Comparison of ENCODE assay signal across 11 mouse cellular contexts in the genomic region with DNA sequence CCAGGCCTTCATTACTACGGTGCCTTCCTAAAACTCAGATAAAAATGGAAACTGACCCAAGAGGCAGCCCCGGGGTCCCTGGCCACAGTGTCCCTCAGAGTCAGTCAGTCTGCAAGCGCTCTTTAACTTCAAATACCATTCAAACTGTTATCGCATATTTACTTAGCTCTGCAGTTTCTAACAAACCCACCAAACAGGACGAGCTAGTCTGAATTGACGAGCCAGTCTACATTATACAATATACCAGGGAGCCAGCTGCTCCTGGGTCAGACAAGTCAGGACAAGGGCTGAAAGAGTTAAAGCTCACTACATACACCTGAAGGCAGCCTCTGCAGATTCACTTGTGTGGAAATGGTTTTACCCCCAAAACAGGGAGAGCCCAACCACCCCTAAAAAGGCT. TPM values are rescaled to one million over a fixed set of nuclear protein-coding genes. Genes with fewer than 3 reads are reported as not detected.
A peak's percentile ranks its signal among the peaks of the same experiment; 100 is the strongest.
DNase-seq lines count a peak whose midpoint lies in the region; ATAC-seq lines count a peak whose summit lies in the region.
"Had no signal": no experiment of that assay in that cellular context is flagged by ENCODE, and none has a peak within 500 bp of the region (broad histone marks: within the 10 kb centered on the region; RNA-seq: fewer than 3 reads in every experiment).

No protein-coding gene starts in this region.

- H3K9ac ChIP-seq in heart, embryonic 16.5 days (ENCODE audit: low read length): peak overlapping the region; percentile 63
- H3K9ac ChIP-seq in neural tube, embryonic 14.5 days (replicated peaks; ENCODE audit: low read depth, low read length): no peak overlapping the region; the same call in 1 of the 2 replicates
- no peak overlapping the region for H3K9ac ChIP-seq in intestine, embryonic 15.5 days
- H3K9ac ChIP-seq in stomach, embryonic 15.5 days: no peak overlapping the region
- H3K9ac ChIP-seq: midbrain, embryonic 15.5 days had no signal

- peaks cover 69% of the 10 kb centered on the region for H3K4me1 ChIP-seq in heart, embryonic 16.5 days (ENCODE audit: control insufficient read depth, insufficient read depth, low read length)
- H3K4me1 ChIP-seq in neural tube, embryonic 14.5 days (ENCODE audit: control insufficient read depth, insufficient read depth, low read length): peaks cover 4% of the 10 kb centered on the region
- peaks cover 27% of the 10 kb centered on the region for H3K4me1 ChIP-seq in intestine, embryonic 15.5 days (replicated peaks)
- peaks cover 37% of the 10 kb centered on the region for H3K4me1 ChIP-seq in stomach, embryonic 15.5 days

- intact Hi-C loops in heart, postnatal 36 days (cut with DNase I): no loop called here

- ATAC-seq in heart, embryonic 16.5 days (replicated peaks; ENCODE audit: extremely low read depth, insufficient read depth, low FRiP score): no peak
- ATAC-seq in neural tube, embryonic 14.5 days (ENCODE audit: low read depth): 0 out of 2 replicates have a peak, but pooled peaks have one; percentile 39
- ATAC-seq in intestine, embryonic 15.5 days: peak; percentile 86
- ATAC-seq in stomach, embryonic 15.5 days (ENCODE audit: insufficient read depth, low FRiP score, low read depth): peak; percentile 82
- ATAC-seq: inflammation-experienced regulatory T-cells, adult 6 months; midbrain, embryonic 15.5 days had no signal

- no peaks in the 10 kb centered on the region for H3K9me3 ChIP-seq in heart, embryonic 16.5 days (replicated peaks; ENCODE audit: control insufficient read depth, low read length)
- H3K9me3 ChIP-seq in neural tube, embryonic 14.5 days (ENCODE audit: control insufficient read depth, low read length): no peaks in the 10 kb centered on the region
- no peaks in the 10 kb centered on the region for H3K9me3 ChIP-seq in intestine, embryonic 15.5 days
- H3K9me3 ChIP-seq in stomach, embryonic 15.5 days: no peaks in the 10 kb centered on the region
- H3K9me3 ChIP-seq: midbrain, embryonic 15.5 days had no signal

- peak overlapping the region; percentile 57 for H3K4me2 ChIP-seq in heart, embryonic 16.5 days (ENCODE audit: low read depth, low read length)
- H3K4me2 ChIP-seq in neural tube, embryonic 14.5 days (ENCODE audit: low read depth, low read length): no peak overlapping the region
- peak overlapping the region; percentile 48 for H3K4me2 ChIP-seq in intestine, embryonic 15.5 days (replicated peaks)
- peak overlapping the region; percentile 35 for H3K4me2 ChIP-seq in stomach, embryonic 15.5 days
- H3K4me2 ChIP-seq: midbrain, embryonic 15.5 days had no signal

- no peaks in the 10 kb centered on the region for H3K36me3 ChIP-seq in heart, embryonic 16.5 days (ENCODE audit: control insufficient read depth, insufficient read depth)
- no peaks in the 10 kb centered on the region for H3K36me3 ChIP-seq in neural tube, embryonic 14.5 days (ENCODE audit: control insufficient read depth, insufficient read depth, low read length)
- no peaks in the 10 kb centered on the region for H3K36me3 ChIP-seq in intestine, embryonic 15.5 days
- H3K36me3 ChIP-seq in stomach, embryonic 15.5 days: no peaks in the 10 kb centered on the region
- H3K36me3 ChIP-seq: midbrain, embryonic 15.5 days had no signal

- peak overlapping the region; percentile 11 for H3K4me3 ChIP-seq in heart, embryonic 16.5 days (ENCODE audit: low read length)
- H3K4me3 ChIP-seq in neural tube, embryonic 14.5 days (ENCODE audit: low read depth, low read length): no peak overlapping the region
- no peak overlapping the region for H3K4me3 ChIP-seq in intestine, embryonic 15.5 days (replicated peaks)
- no peak overlapping the region; the same call in 1 of the 2 replicates for H3K4me3 ChIP-seq in stomach, embryonic 15.5 days (replicated peaks)
- H3K4me3 ChIP-seq: midbrain, embryonic 15.5 days had no signal

- 31% methylated on average over 6 of the region's 6 CpGs for WGBS in heart, embryonic 16.5 days
- WGBS in neural tube, embryonic 14.5 days: 78% methylated on average over 6 of the region's 6 CpGs
- WGBS in intestine, embryonic 15.5 days: 50% methylated on average over 6 of the region's 6 CpGs
- 61% methylated on average over 6 of the region's 6 CpGs for WGBS in stomach, embryonic 15.5 days

- no peaks in the 10 kb centered on the region for H3K27me3 ChIP-seq in heart, embryonic 16.5 days (ENCODE audit: control insufficient read depth, insufficient read depth, low read length)
- H3K27me3 ChIP-seq in neural tube, embryonic 14.5 days (ENCODE audit: control insufficient read depth, insufficient read depth, low read length): no peaks in the 10 kb centered on the region
- no peaks in the 10 kb centered on the region for H3K27me3 ChIP-seq in intestine, embryonic 15.5 days (replicated peaks)
- H3K27me3 ChIP-seq in stomach, embryonic 15.5 days (replicated peaks): no peaks in the 10 kb centered on the region
- H3K27me3 ChIP-seq: midbrain, embryonic 15.5 days had no signal

- no peak for DNase-seq in heart, postnatal 36 days
- DNase-seq in neural tube, embryonic 10.5 days (ENCODE audit: extremely low spot score, low spot score): no peak
- DNase-seq in adrenal gland, postnatal 14 days: no peak
- DNase-seq in testis, postnatal 14 days (ENCODE audit: low spot score): no peak
- DNase-seq: cerebellum, adult 18-20 months had no signal

- peak overlapping the region; percentile 86 for H3K27ac ChIP-seq in heart, embryonic 16.5 days (ENCODE audit: low read length)
- H3K27ac ChIP-seq in neural tube, embryonic 14.5 days (ENCODE audit: low read depth, low read length): no peak overlapping the region
- peak overlapping the region; percentile 83 for H3K27ac ChIP-seq in intestine, embryonic 15.5 days
- peak overlapping the region; percentile 94 for H3K27ac ChIP-seq in stomach, embryonic 15.5 days
- H3K27ac ChIP-seq: midbrain, embryonic 15.5 days had no signal

RNA-seq across cellular contexts. Expression of gene Gab1, which starts 27.1 kb away (rescaled TPM):
- 30.4 and 32.3 TPM in 2 replicates for polyA plus RNA-seq in heart, embryonic 16.5 days (2015; fragmentation: Nextera tagmentation; extraction: Ambion mirVana)
- total RNA-seq in heart, postnatal 36 days (2021): 10 to 100 TPM; 36.7 to 43.6 TPM
- 12.5 and 18.4 TPM in 2 replicates for polyA plus RNA-seq in neural tube, embryonic 14.5 days (2014; fragmentation: Nextera tagmentation; extraction: Ambion mirVana)
- polyA plus RNA-seq in intestine, embryonic 15.5 days (2015; fragmentation: Nextera tagmentation; extraction: Ambion mirVana): 13.5 and 14.3 TPM in 2 replicates
- polyA plus RNA-seq in stomach, embryonic 15.5 days (2015; fragmentation: Nextera tagmentation; extraction: Ambion mirVana): 15.5 and 16.8 TPM in 2 replicates
- total RNA-seq in adrenal gland, postnatal 14 days (2021): 18.0 and 20.1 TPM in 2 replicates
- polyA plus RNA-seq: inflammation-experienced regulatory T-cells, adult 6 months had no signal
